ENCODE assay signal across 8 mouse cellular contexts in the genomic region with DNA sequence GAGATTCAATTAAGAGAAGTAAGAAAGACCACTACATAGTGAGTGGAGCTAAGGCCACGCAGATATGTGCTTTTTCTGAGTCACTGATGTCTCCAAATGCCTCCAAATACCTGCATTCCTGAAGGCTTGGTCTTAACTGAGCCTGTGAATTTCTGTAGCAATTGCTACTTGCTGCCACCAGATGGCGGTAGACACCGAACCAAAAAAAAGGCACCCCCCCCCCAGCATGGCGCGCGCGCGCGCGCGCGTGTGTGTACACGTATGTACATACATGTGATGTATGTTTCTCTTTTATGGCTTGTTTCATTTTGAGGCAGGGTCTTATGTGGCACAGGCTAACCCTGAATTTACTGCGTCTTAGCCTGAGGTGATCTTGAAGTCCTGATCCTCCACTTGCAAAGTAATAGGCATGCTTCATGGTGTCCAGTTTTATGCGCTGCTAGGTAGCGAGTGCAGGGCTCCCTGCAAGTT. TPM values are rescaled to one million over a fixed set of nuclear protein-coding genes. Genes with fewer than 3 reads are reported as not detected.
DNase-seq lines count a peak whose midpoint lies in the region; ATAC-seq and TF ChIP-seq lines count a peak whose summit lies in the region.

No protein-coding gene starts in this region.

- H3K36me3 ChIP-seq in hindbrain, embryonic 11.5 days (ENCODE audit: control insufficient read depth, insufficient read depth, low read length) = no peaks in the 10 kb centered on the region
- H3K36me3 ChIP-seq in liver, postnatal 0 days (replicated peaks; ENCODE audit: insufficient read depth, low read length) = no peaks in the 10 kb centered on the region
- H3K36me3 ChIP-seq in splenic B cell, adult 2 months (ENCODE audit: control insufficient read depth, insufficient read depth, low read length, poor library complexity, severe bottlenecking) = no peaks in the 10 kb centered on the region

- no peak overlapping the region for H3K9ac ChIP-seq in hindbrain, embryonic 11.5 days (ENCODE audit: low read depth, low read length)
- no peak overlapping the region for H3K9ac ChIP-seq in liver, postnatal 0 days (replicated peaks)

- ATAC-seq in hindbrain, embryonic 11.5 days (ENCODE audit: low FRiP score) = peak; percentile 71
- peak; percentile 50; the same call in 1 of the 2 replicates for ATAC-seq in liver, postnatal 0 days

- H3K4me3 ChIP-seq in hindbrain, embryonic 11.5 days (ENCODE audit: low read depth, low read length) = 0 out of 2 replicates have a peak overlapping the region, but pooled peaks have one; percentile 3
- H3K4me3 ChIP-seq in liver, postnatal 0 days (ENCODE audit: low read depth, low read length) = no peak overlapping the region

- DNase-seq in cerebellum, postnatal 10 days = peak; percentile 55 to 61
- no peak for DNase-seq in cerebellum, adult 11 months
- peak; percentile 55 for DNase-seq in A20 (ENCODE audit: low read depth, low spot score)
- peak; percentile 22 to 52 for DNase-seq in cerebellum, postnatal 25 days
- peak; percentile 69 for DNase-seq in hindbrain, embryonic 11.5 days (ENCODE audit: low spot score)
- DNase-seq in liver, postnatal 0 days = peak; percentile 60
- DNase-seq in splenic B cell, adult 2 months (ENCODE audit: low read depth, low spot score) = peak; percentile 45
- no peak for DNase-seq in layer of hippocampus, adult 18-20 months (ENCODE audit: low spot score in 2 of 2)

- no peak overlapping the region; the same call in 1 of the 2 replicates for H3K4me2 ChIP-seq in hindbrain, embryonic 11.5 days (replicated peaks; ENCODE audit: low read depth, low read length)
- peak overlapping the region; percentile 20; the same call in 1 of the 2 replicates for H3K4me2 ChIP-seq in liver, postnatal 0 days (ENCODE audit: low read depth, low read length)

- H3K27ac ChIP-seq in hindbrain, embryonic 11.5 days (ENCODE audit: low read depth, low read length) = no peak overlapping the region
- no peak overlapping the region for H3K27ac ChIP-seq in liver, postnatal 0 days (ENCODE audit: low read depth)

- no peaks in the 10 kb centered on the region for H3K4me1 ChIP-seq in hindbrain, embryonic 11.5 days (replicated peaks; ENCODE audit: control insufficient read depth, insufficient read depth, low read length)
- no peaks in the 10 kb centered on the region for H3K4me1 ChIP-seq in liver, postnatal 0 days (ENCODE audit: insufficient read depth)

- H3K9me3 ChIP-seq in hindbrain, embryonic 11.5 days (ENCODE audit: control insufficient read depth, low read length) = no peaks in the 10 kb centered on the region
- no peaks in the 10 kb centered on the region for H3K9me3 ChIP-seq in liver, postnatal 0 days (ENCODE audit: low read length)

- no peak for TF ChIP-seq EP300 in liver, postnatal 0 days (IDR thresholded peaks at IDR 0.05; ENCODE audit: low read depth)

- WGBS in hindbrain, embryonic 11.5 days = 25% methylated on average over 16 of the region's 16 CpGs
- 17% methylated on average over 16 of the region's 16 CpGs for WGBS in liver, postnatal 0 days (ENCODE audit: insufficient replicate concordance)

- no peaks in the 10 kb centered on the region for H3K27me3 ChIP-seq in hindbrain, embryonic 11.5 days (ENCODE audit: control insufficient read depth, insufficient read depth, low read length)
- H3K27me3 ChIP-seq in liver, postnatal 0 days (ENCODE audit: insufficient read depth, low read length) = no peaks in the 10 kb centered on the region
- H3K27me3 ChIP-seq in splenic B cell, adult 2 months (ENCODE audit: control insufficient read depth, insufficient read depth, low read length, poor library complexity, severe bottlenecking) = no peaks in the 10 kb centered on the region

- TF ChIP-seq CTCF in liver, postnatal 0 days (IDR thresholded peaks at IDR 0.05; ENCODE audit: low read depth) = peak; percentile 74

RNA-seq across cellular contexts. Expression of a gene that starts 54.3 kb away (rescaled TPM):
- polyA plus RNA-seq in hindbrain, embryonic 11.5 days (2014; fragmentation: Nextera tagmentation; extraction: Ambion mirVana) = not detected in 2 replicates
- polyA plus RNA-seq in liver, postnatal 0 days (2015; fragmentation: Nextera tagmentation; extraction: Ambion mirVana) = not detected in 2 replicates
- total RNA-seq in layer of hippocampus, adult 18-20 months (2021) = not detected

Comparison
In these comparisons a context has a peak if more than half of its experiments do, and no peak if none do; other contexts are left out.
1. DNase-seq: peak in cerebellum, postnatal 10 days (2 of 2), A20 (single experiment), cerebellum, postnatal 25 days (2 of 2), hindbrain, embryonic 11.5 days (single experiment), liver, postnatal 0 days (single experiment) and splenic B cell, adult 2 months (single experiment); none in cerebellum, adult 11 months (single experiment) and layer of hippocampus, adult 18-20 months (0 of 2).